22 mouse cellular contexts compared by ENCODE assay signal in genomic region chr6:140212403-140212802, GRCm38 (mm10).
DNase-seq lines count a peak whose midpoint lies in the region; ATAC-seq and TF ChIP-seq lines count a peak whose summit lies in the region.
"Had no signal": no experiment of that assay in that cellular context is flagged by ENCODE, and none has a peak within 500 bp of the region (broad histone marks: within the 10 kb centered on the region; RNA-seq: fewer than 3 reads in every experiment).

No protein-coding gene starts in this region.

- H3K4me2 ChIP-seq in intestine, postnatal 0 days (replicated peaks; ENCODE audit: low read depth), result no peak overlapping the region
- no peak overlapping the region for H3K4me2 ChIP-seq in intestine, embryonic 15.5 days (replicated peaks)
- H3K4me2 ChIP-seq in liver, embryonic 14.5 days (ENCODE audit: low read depth), result no peak overlapping the region
- H3K4me2 ChIP-seq in liver, embryonic 12.5 days, result no peak overlapping the region
- H3K4me2 ChIP-seq in heart, embryonic 12.5 days, result no peak overlapping the region
- H3K4me2 ChIP-seq: heart, embryonic 15.5 days; hindbrain, embryonic 14.5 days; kidney, embryonic 15.5 days; liver, embryonic 13.5 days; neural tube, embryonic 15.5 days had no signal

- no peak overlapping the region for H3K4me3 ChIP-seq in intestine, postnatal 0 days (ENCODE audit: low read depth, low read length)
- no peak overlapping the region for H3K4me3 ChIP-seq in intestine, embryonic 15.5 days (replicated peaks)
- H3K4me3 ChIP-seq in liver, embryonic 14.5 days (ENCODE audit: insufficient read depth in 1 of 2, low read depth in 2 of 2, low read length in 2 of 2), result no peak overlapping the region
- H3K4me3 ChIP-seq in liver, embryonic 12.5 days, result no peak overlapping the region
- H3K4me3 ChIP-seq in ES-Bruce4 (ENCODE audit: low read depth, low read length), result no peak overlapping the region
- H3K4me3 ChIP-seq in heart, embryonic 12.5 days, result no peak overlapping the region
- H3K4me3 ChIP-seq: embryonic facial prominence, embryonic 10.5 days; heart, adult 2 months; heart, embryonic 15.5 days; kidney, embryonic 15.5 days; liver, embryonic 13.5 days; midbrain, embryonic 10.5 days; neural tube, embryonic 15.5 days had no signal

- ATAC-seq in intestine, postnatal 0 days, result no peak
- ATAC-seq in intestine, embryonic 15.5 days, result no peak
- no peak for ATAC-seq in liver, embryonic 14.5 days (ENCODE audit: insufficient read depth)
- ATAC-seq in liver, embryonic 12.5 days, result no peak
- no peak for ATAC-seq in heart, embryonic 12.5 days (ENCODE audit: insufficient number of reproducible peaks, low FRiP score)

- TF ChIP-seq EP300 in liver, embryonic 14.5 days (IDR thresholded peaks at IDR 0.05; ENCODE audit: low read depth), result no peak
- no peak for TF ChIP-seq EP300 in ES-Bruce4 (IDR thresholded peaks at IDR 0.05; ENCODE audit: insufficient read depth, low read depth, low read length)

- no peak overlapping the region for H3K9ac ChIP-seq in intestine, postnatal 0 days (ENCODE audit: low read depth, low read length)
- H3K9ac ChIP-seq in intestine, embryonic 15.5 days, result no peak overlapping the region
- H3K9ac ChIP-seq in liver, embryonic 14.5 days (replicated peaks), result no peak overlapping the region
- no peak overlapping the region for H3K9ac ChIP-seq in liver, embryonic 12.5 days
- no peak overlapping the region for H3K9ac ChIP-seq in ES-Bruce4 (ENCODE audit: low read depth, poor library complexity, severe bottlenecking)
- no peak overlapping the region for H3K9ac ChIP-seq in heart, embryonic 12.5 days
- H3K9ac ChIP-seq: heart, embryonic 15.5 days; hindbrain, embryonic 14.5 days; kidney, embryonic 15.5 days; liver, embryonic 13.5 days; neural tube, embryonic 15.5 days had no signal

- no peaks in the 10 kb centered on the region for H3K4me1 ChIP-seq in intestine, postnatal 0 days (replicated peaks; ENCODE audit: control insufficient read depth, insufficient read depth, low read length)
- H3K4me1 ChIP-seq in intestine, embryonic 15.5 days (replicated peaks), result 0 out of 2 replicates have a peak, but pooled peaks cover 2% of the 10 kb centered on the region
- H3K4me1 ChIP-seq in liver, embryonic 14.5 days (replicated peaks; ENCODE audit: control insufficient read depth in 2 of 2, insufficient read depth in 2 of 2, low read length in 1 of 2), result no peaks in the 10 kb centered on the region
- no peaks in the 10 kb centered on the region for H3K4me1 ChIP-seq in liver, embryonic 12.5 days
- H3K4me1 ChIP-seq in ES-Bruce4 (ENCODE audit: control insufficient read depth, insufficient read depth, low read length), result peaks cover 10% of the 10 kb centered on the region
- H3K4me1 ChIP-seq in heart, embryonic 12.5 days (replicated peaks), result no peaks in the 10 kb centered on the region
- H3K4me1 ChIP-seq: heart, embryonic 15.5 days; kidney, embryonic 15.5 days; liver, embryonic 13.5 days had no signal

- peak; percentile 26; the same call in 1 of the 2 replicates for TF ChIP-seq CTCF in intestine, postnatal 0 days (IDR thresholded peaks at IDR 0.05; ENCODE audit: low read depth)
- 0 out of 2 replicates have a peak, but pooled peaks have one; percentile 21 for TF ChIP-seq CTCF in liver, embryonic 14.5 days (IDR thresholded peaks at IDR 0.05; ENCODE audit: low read depth)
- TF ChIP-seq CTCF in ES-Bruce4 (IDR thresholded peaks at IDR 0.05; ENCODE audit: low read depth, low read length), result peak; percentile 29
- TF ChIP-seq CTCF in brain, embryonic 14.5 days (IDR thresholded peaks at IDR 0.05; ENCODE audit: borderline replicate concordance, extremely low read depth, insufficient read depth, insufficient read length), result peak; percentile 6; the same call in 1 of the 2 replicates

- H3K9me3 ChIP-seq in intestine, postnatal 0 days (ENCODE audit: control insufficient read depth), result no peaks in the 10 kb centered on the region
- no peaks in the 10 kb centered on the region for H3K9me3 ChIP-seq in intestine, embryonic 15.5 days
- no peaks in the 10 kb centered on the region for H3K9me3 ChIP-seq in liver, embryonic 14.5 days (ENCODE audit: control insufficient read depth, low read length)
- H3K9me3 ChIP-seq in liver, embryonic 12.5 days (replicated peaks), result peaks cover 12% of the 10 kb centered on the region; the same call in 1 of the 2 replicates
- no peaks in the 10 kb centered on the region for H3K9me3 ChIP-seq in ES-Bruce4 (replicated peaks; ENCODE audit: control insufficient read depth, insufficient read depth, low read length, poor library complexity, severe bottlenecking)
- H3K9me3 ChIP-seq in heart, embryonic 12.5 days (replicated peaks), result peaks cover 5% of the 10 kb centered on the region
- H3K9me3 ChIP-seq: heart, embryonic 15.5 days; kidney, embryonic 15.5 days; neural tube, embryonic 15.5 days had no signal

- H3K36me3 ChIP-seq in intestine, postnatal 0 days (ENCODE audit: control insufficient read depth, insufficient read depth), result no peaks in the 10 kb centered on the region
- H3K36me3 ChIP-seq in intestine, embryonic 15.5 days, result no peaks in the 10 kb centered on the region
- no peaks in the 10 kb centered on the region for H3K36me3 ChIP-seq in liver, embryonic 14.5 days (replicated peaks; ENCODE audit: control insufficient read depth, insufficient read depth, low read depth)
- no peaks in the 10 kb centered on the region for H3K36me3 ChIP-seq in liver, embryonic 12.5 days
- H3K36me3 ChIP-seq in ES-Bruce4 (ENCODE audit: control insufficient read depth, insufficient read depth, low read length, poor library complexity, severe bottlenecking), result no peaks in the 10 kb centered on the region
- H3K36me3 ChIP-seq in heart, embryonic 12.5 days, result no peaks in the 10 kb centered on the region
- H3K36me3 ChIP-seq: embryonic facial prominence, embryonic 10.5 days; heart, embryonic 15.5 days; kidney, embryonic 15.5 days; liver, embryonic 13.5 days; midbrain, embryonic 10.5 days; neural tube, embryonic 15.5 days had no signal

- H3K27me3 ChIP-seq in intestine, postnatal 0 days (replicated peaks; ENCODE audit: control insufficient read depth, insufficient read depth, low read length), result no peaks in the 10 kb centered on the region
- no peaks in the 10 kb centered on the region for H3K27me3 ChIP-seq in intestine, embryonic 15.5 days (replicated peaks)
- no peaks in the 10 kb centered on the region for H3K27me3 ChIP-seq in liver, embryonic 14.5 days (ENCODE audit: control insufficient read depth, insufficient read depth, low read length)
- H3K27me3 ChIP-seq in liver, embryonic 12.5 days (replicated peaks), result no peaks in the 10 kb centered on the region
- H3K27me3 ChIP-seq in ES-Bruce4 (ENCODE audit: control insufficient read depth, insufficient read depth, low read length, poor library complexity, severe bottlenecking), result no peaks in the 10 kb centered on the region
- no peaks in the 10 kb centered on the region for H3K27me3 ChIP-seq in heart, embryonic 12.5 days (replicated peaks)
- H3K27me3 ChIP-seq: heart, embryonic 15.5 days; kidney, embryonic 15.5 days; liver, embryonic 13.5 days; neural tube, embryonic 15.5 days had no signal

- TF ChIP-seq POLR2A in ES-Bruce4 (IDR thresholded peaks at IDR 0.05; ENCODE audit: insufficient read depth, low read length), result no peak
- no peak for TF ChIP-seq POLR2A in brain, embryonic 14.5 days (IDR thresholded peaks at IDR 0.05; ENCODE audit: borderline replicate concordance, extremely low read depth, insufficient read depth, insufficient read length, poor library complexity, severe bottlenecking)

- H3K27ac ChIP-seq in intestine, postnatal 0 days (ENCODE audit: low read depth, low read length), result no peak overlapping the region
- H3K27ac ChIP-seq in intestine, embryonic 15.5 days, result no peak overlapping the region
- no peak overlapping the region for H3K27ac ChIP-seq in liver, embryonic 14.5 days
- H3K27ac ChIP-seq in liver, embryonic 12.5 days, result no peak overlapping the region
- no peak overlapping the region for H3K27ac ChIP-seq in ES-Bruce4 (ENCODE audit: insufficient read depth, low read length)
- no peak overlapping the region for H3K27ac ChIP-seq in heart, embryonic 12.5 days (ENCODE audit: poor library complexity, severe bottlenecking)
- H3K27ac ChIP-seq: embryonic facial prominence, embryonic 10.5 days; heart, adult 2 months; heart, embryonic 15.5 days; hindbrain, embryonic 14.5 days; kidney, embryonic 15.5 days; liver, embryonic 13.5 days; midbrain, embryonic 10.5 days; neural tube, embryonic 15.5 days had no signal

- 56% methylated on average over 2 of the region's 2 CpGs for WGBS in intestine, postnatal 0 days
- WGBS in intestine, embryonic 15.5 days, result 65% methylated on average over 2 of the region's 2 CpGs
- 41% methylated on average over 2 of the region's 2 CpGs for WGBS in liver, embryonic 14.5 days (ENCODE audit: insufficient replicate concordance)
- WGBS in liver, embryonic 12.5 days (ENCODE audit: insufficient replicate concordance), result 50% methylated on average over 2 of the region's 2 CpGs
- 55% methylated on average over 2 of the region's 2 CpGs for WGBS in heart, embryonic 12.5 days

- no peak for DNase-seq in liver, embryonic 14.5 days (ENCODE audit: low read depth in 3 of 3, low spot score in 3 of 3)
- DNase-seq in brain, embryonic 14.5 days (ENCODE audit: low read depth), result no peak
- DNase-seq: adrenal gland, postnatal 14 days; cerebellum, adult 11 months; cerebellum, adult 9-11 months; gastrocnemius, postnatal 36 days; heart, adult 2 months; heart, postnatal 36 days; liver, embryonic 13.5 days; right cerebral cortex, adult 18-20 months; thymus, postnatal 14 days had no signal
